Mouse (Mus musculus) cortical plate, adult 2 months (tissue): ENCODE measurements around the gene Erc2.

Experiments
- CTCF ChIP-seq: fragments of 200-500 bp; IDR thresholded peaks from 2 replicates; pipeline ENCODE4 v1.5.1; 2011; ENCODE audit warnings: mild to moderate bottlenecking, control low read depth, low read length; ENCODE audit not compliant: insufficient read depth; ENCODE audit errors: extremely low read depth
- POLR2A ChIP-seq: fragments of 200-500 bp; IDR thresholded peaks from 2 replicates; pipeline ENCODE4 v1.6.1; 2011; ENCODE audit warnings: mild to moderate bottlenecking, low read length, control low read depth; ENCODE audit not compliant: insufficient read depth; ENCODE audit errors: extremely low read depth

DNA sequence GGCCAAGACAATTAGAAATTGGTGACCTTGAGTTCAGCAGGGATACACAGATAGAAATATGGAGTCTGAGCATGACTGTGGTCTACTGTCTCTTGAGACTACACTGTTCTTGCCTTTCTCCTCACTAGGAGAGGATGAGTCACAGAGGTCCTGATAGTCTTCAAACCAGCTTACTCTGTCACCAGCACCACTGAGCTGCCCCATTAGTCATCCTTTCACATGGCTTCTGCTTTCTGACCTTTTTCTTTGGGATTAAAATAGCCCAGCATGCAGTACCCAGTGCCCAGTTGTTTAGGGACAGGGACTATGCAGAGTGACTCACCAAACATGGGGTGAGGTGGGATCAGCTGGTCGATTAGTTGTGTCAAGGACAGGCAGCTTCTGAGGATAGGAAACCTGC, 132.1 kb downstream of the Erc2 start:
- TF ChIP-seq POLR2A (no peak), CTCF (no peak)
